Mouse (Mus musculus) megakaryocyte, adult 5-6 weeks (primary cell): Measurements from ENCODE around the gene Acoxl. TPM values are rescaled to one million over a fixed set of nuclear protein-coding genes. Genes with fewer than 3 reads are reported as not detected.
A peak's percentile ranks its signal among the peaks of the same experiment; 100 is the strongest.

ENCODE experiments used
- ATAC-seq: 2 replicates; pipeline ENCODE4 v1.8.0; 2016; ENCODE audit warnings: mild to moderate bottlenecking, inconsistent platforms; ENCODE audit not compliant: poor library complexity, severe bottlenecking
- total RNA-seq, 2 experiments: library from RNA; stranded (forward) in 1 of 2; stranded (reverse) in 1 of 2; fragments of 153-499, 151-499 nt in 1 of 2; fragments of 221-1000, 200-1000 nt in 1 of 2; gene quantifications; 2 replicates each; pipeline versions ENCODE4 v1.2.3 to v1.2.4; 2015 to 2017

The Acoxl gene
- total RNA-seq (2015) (0.56 and 0.57 TPM in 2 replicates), total RNA-seq (2017) (0.11 and 0.28 TPM in 2 replicates)

GRCm38 (mm10) chr2:127838576-127838975 lies at the start of gene Acoxl:
Acoxl (plus strand) TSS chr2:127838876.
- ATAC-seq, result no peak

GRCm38 (mm10) chr2:127789138-127789537 lies 49.5 kb upstream of the Acoxl start:
- no peak for ATAC-seq

- no peak for ATAC-seq
Observed at GRCm38 (mm10) chr2:127789651-127790270, 48.9 kb upstream of the Acoxl start.

- peak; percentile 91 for ATAC-seq
Observed at GRCm38 (mm10) chr2:127791919-127792603, 46.6 kb upstream of the Acoxl start, which contains the start of gene Mtln. Mtln (minus strand) TSS chr2:127792488.

- peak; percentile 99 for ATAC-seq
Observed at GRCm38 (mm10) chr2:127831401-127832102, 7.1 kb upstream of the Acoxl start, which contains the start of gene Bub1. Bub1 (minus strand) TSS chr2:127831865.

GRCm38 (mm10) chr2:127832103-127832832 lies 6.4 kb upstream of the Acoxl start:
- peak; percentile 53 for ATAC-seq

GRCm38 (mm10) chr2:127832833-127833190 lies 5.9 kb upstream of the Acoxl start:
- 0 out of 2 replicates have a peak, but pooled peaks have one; percentile 34 for ATAC-seq

- ATAC-seq, result no peak
Observed at GRCm38 (mm10) chr2:127839425-127839824, 749 bp downstream of the Acoxl start.

- no peak for ATAC-seq
Observed at GRCm38 (mm10) chr2:127841402-127841801, 2.7 kb downstream of the Acoxl start.

GRCm38 (mm10) chr2:127842421-127842820 lies 3.7 kb downstream of the Acoxl start:
- ATAC-seq, result no peak

- peak; percentile 88 for ATAC-seq
Observed at GRCm38 (mm10) chr2:127845346-127845982, 6.8 kb downstream of the Acoxl start.

GRCm38 (mm10) chr2:127846008-127846407 lies 7.3 kb downstream of the Acoxl start:
- no peak for ATAC-seq

- 0 out of 2 replicates have a peak, but pooled peaks have one; percentile 34 for ATAC-seq
Observed at GRCm38 (mm10) chr2:127846571-127846970, 7.9 kb downstream of the Acoxl start.

GRCm38 (mm10) chr2:127850371-127850770 lies 11.7 kb downstream of the Acoxl start:
- no peak for ATAC-seq

- peak; percentile 56 for ATAC-seq
Observed at GRCm38 (mm10) chr2:127854332-127854991, 15.8 kb downstream of the Acoxl start.

GRCm38 (mm10) chr2:127864381-127864780 lies 25.7 kb downstream of the Acoxl start:
- ATAC-seq, result no peak

- 0 out of 2 replicates have a peak, but pooled peaks have one; percentile 47 for ATAC-seq
Observed at GRCm38 (mm10) chr2:127881063-127881462, 42.4 kb downstream of the Acoxl start.

GRCm38 (mm10) chr2:127889432-127889831 lies 50.8 kb downstream of the Acoxl start:
- peak; percentile 84 for ATAC-seq

- ATAC-seq, result no peak
Observed at GRCm38 (mm10) chr2:127889979-127890378, 51.3 kb downstream of the Acoxl start.

- no peak for ATAC-seq
Observed at GRCm38 (mm10) chr2:127890526-127890925, 51.9 kb downstream of the Acoxl start.
